Mouse (Mus musculus): ENCODE results near the gene Son.
A peak's percentile ranks its signal among the peaks of the same experiment; 100 is the strongest.

The Son gene

GRCm38 (mm10) chr16:91688023-91688618 lies 40.8 kb downstream of the Son start:
- DNase-seq (ENCODE audit: low spot score) = no peak

- DNase-seq (ENCODE audit: low spot score) = peak; percentile 86
These were observed 41.5 kb downstream of the Son start, which contains the start of gene Donson for GRCm38 (mm10) chr16:91688619-91689334. Gene Donson, minus strand, starts transcription at chr16:91688770.

GRCm38 (mm10) chr16:91689791-91690190 lies 42.5 kb downstream of the Son start:
- DNase-seq (ENCODE audit: low spot score) = no peak

GRCm38 (mm10) chr16:91694455-91695084 lies 47.3 kb downstream of the Son start:
- peak; percentile 46 for DNase-seq (ENCODE audit: low spot score)

GRCm38 (mm10) chr16:91695108-91695755 lies 47.9 kb downstream of the Son start:
- no peak for DNase-seq (ENCODE audit: low spot score)

GRCm38 (mm10) chr16:91698995-91699394 lies 51.7 kb downstream of the Son start:
- DNase-seq (ENCODE audit: low spot score) = no peak

GRCm38 (mm10) chr16:91701908-91702307 lies 54.6 kb downstream of the Son start:
- DNase-seq (ENCODE audit: low spot score) = no peak

- no peak for DNase-seq (ENCODE audit: low spot score)
These were observed 55.5 kb downstream of the Son start for GRCm38 (mm10) chr16:91702771-91703188.

- no peak for DNase-seq (ENCODE audit: low spot score)
These were observed 57.5 kb downstream of the Son start for GRCm38 (mm10) chr16:91704603-91705340.

GRCm38 (mm10) chr16:91710241-91710640 lies 62.9 kb downstream of the Son start:
- DNase-seq (ENCODE audit: low spot score) = no peak

- no peak for DNase-seq (ENCODE audit: low spot score)
These were observed 69.6 kb downstream of the Son start for GRCm38 (mm10) chr16:91716927-91717349.

- DNase-seq (ENCODE audit: low spot score) = no peak
These were observed 70.1 kb downstream of the Son start for GRCm38 (mm10) chr16:91717399-91717798.

- DNase-seq (ENCODE audit: low spot score) = no peak
These were observed 76.9 kb downstream of the Son start for GRCm38 (mm10) chr16:91724247-91724646.

GRCm38 (mm10) chr16:91727433-91727832 lies 80.1 kb downstream of the Son start:
- no peak for DNase-seq (ENCODE audit: low spot score)

GRCm38 (mm10) chr16:91728123-91729065 lies 81.1 kb downstream of the Son start, which contains the start of gene Cryzl1:
Gene Cryzl1, minus strand, starts transcription at chr16:91728975.
- peak; percentile 91 for DNase-seq (ENCODE audit: low spot score)
